Mouse (Mus musculus) stomach, embryonic 15.5 days (tissue): ENCODE results near the gene Glod4. TPM values are rescaled to one million over a fixed set of nuclear protein-coding genes. Genes with fewer than 3 reads are reported as not detected.

Experiments used
- ATAC-seq: fragments of 200-750 bp; cut with Nextera tagmentation; 2 replicates; pipeline ENCODE4 v1.8.0; 2017; ENCODE audit warnings: low read depth, moderate number of reproducible peaks, moderate TSS enrichment; ENCODE audit not compliant: insufficient read depth, low FRiP score
- H3K27ac ChIP-seq: fragments of 300-500 bp; sonication (generic); 2 replicates; pipeline ENCODE4 v1.5.1; 2015; ENCODE audit warnings: mild to moderate bottlenecking, inconsistent platforms
- H3K27me3 ChIP-seq: fragments of 300-500 bp; sonication (generic); replicated peaks from 2 replicates; pipeline ENCODE4 v1.6.1; 2015; ENCODE audit warnings: inconsistent platforms
- H3K36me3 ChIP-seq: fragments of 300-500 bp; sonication (generic); 2 replicates; pipeline ENCODE4 v1.6.1; 2015; ENCODE audit warnings: inconsistent platforms
- H3K4me1 ChIP-seq: fragments of 300-500 bp; sonication (generic); 2 replicates; pipeline ENCODE4 v1.6.1; 2015; ENCODE audit warnings: inconsistent platforms
- H3K4me2 ChIP-seq: fragments of 300-500 bp; sonication (generic); 2 replicates; pipeline ENCODE4 v1.6.1; 2015; ENCODE audit warnings: mild to moderate bottlenecking, inconsistent platforms
- H3K4me3 ChIP-seq: fragments of 300-500 bp; sonication (generic); replicated peaks from 2 replicates; pipeline ENCODE4 v1.5.1; 2015; ENCODE audit warnings: inconsistent platforms
- H3K9ac ChIP-seq: fragments of 300-500 bp; sonication (generic); 2 replicates; pipeline ENCODE4 v1.6.1; 2015; ENCODE audit warnings: inconsistent platforms
- H3K9me3 ChIP-seq: fragments of 300-500 bp; sonication (generic); 2 replicates; pipeline ENCODE4 v1.6.1; 2016; ENCODE audit warnings: inconsistent platforms
- WGBS: fragments of 180-500 bp; shearing (Covaris S2); methylation state at CpG from one replicate; pipeline ENCODE4 v1.1.7; 2015; 5-methylcytosine and 5-hydroxymethylcytosine counted together
- polyA plus RNA-seq: library from polyadenylated mRNA; unstranded; fragments of >200 nt; fragmentation: Nextera tagmentation; extraction: Ambion mirVana; gene quantifications from 2 replicates; pipeline ENCODE4 v1.2.1, GENCODE M21; 2015

Glod4 gene
- polyA plus RNA-seq, 1 experiment from 2014 or later = 119 TPM

DNA sequence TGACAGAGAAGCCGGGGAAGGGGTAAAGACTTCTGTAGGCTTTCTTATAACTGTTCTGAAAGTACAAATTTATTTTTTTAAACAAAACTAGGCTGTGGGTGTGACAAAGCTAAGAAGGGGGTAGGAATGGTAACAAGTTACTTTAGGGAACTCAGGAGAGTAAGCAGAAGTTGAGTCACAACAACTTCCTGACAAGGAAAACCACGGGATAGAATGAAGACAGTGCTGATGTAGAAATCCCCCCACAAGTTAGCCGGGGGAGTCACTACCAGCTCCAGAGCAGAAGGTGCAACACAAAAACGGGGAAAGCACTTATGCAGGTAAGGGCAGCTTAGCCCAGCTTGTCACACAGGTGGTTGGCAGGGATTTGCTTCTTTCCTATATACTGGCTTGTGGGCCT, 155.0 kb downstream of the Glod4 start:
- Histone ChIP-seq H3K27ac (no peak overlapping the region), H3K9ac (no peak overlapping the region), H3K9me3 (no peaks in the 10 kb centered on the region), H3K4me1 (no peaks in the 10 kb centered on the region), H3K36me3 (no peaks in the 10 kb centered on the region), H3K4me2 (no peak overlapping the region), H3K4me3 (no peak overlapping the region), H3K27me3 (no peaks in the 10 kb centered on the region)
- no peak for ATAC-seq
- 87% methylated on average over 4 of the region's 4 CpGs for WGBS

DNA sequence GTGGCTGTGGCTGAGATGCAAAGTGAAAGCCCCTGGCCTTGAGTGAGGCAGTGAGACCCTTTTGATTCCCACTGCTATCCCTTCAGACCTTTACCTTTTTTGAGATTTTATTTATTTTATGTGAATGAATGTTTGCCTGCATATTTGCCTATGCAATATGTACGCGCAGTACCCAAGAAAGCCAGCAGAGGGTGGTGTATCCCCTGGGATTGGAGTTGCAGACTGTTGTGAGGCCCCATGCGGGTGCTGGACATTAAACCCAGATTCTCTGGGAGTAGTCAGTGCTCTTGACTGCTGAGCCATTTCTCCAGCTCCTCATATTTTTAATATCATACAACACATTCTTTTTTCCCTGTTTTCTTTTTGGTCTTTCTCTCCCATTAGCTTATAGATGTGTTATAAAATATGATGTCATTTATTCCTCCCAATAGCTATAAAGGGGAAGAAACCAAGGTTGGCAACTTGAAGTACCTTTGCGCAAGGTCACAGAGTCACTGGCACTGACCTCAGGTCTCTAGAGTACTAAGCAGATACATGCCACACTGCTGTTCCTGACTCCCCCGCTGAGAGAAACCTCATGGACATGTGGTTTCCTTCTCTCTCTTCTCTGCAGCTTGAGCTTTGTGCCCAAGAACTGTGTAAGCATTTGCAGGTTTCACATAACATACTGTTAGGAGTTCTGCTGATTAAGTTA, 157.5 kb downstream of the Glod4 start:
- Histone ChIP-seq H3K36me3 (peaks cover under 1% of the 10 kb centered on the region; the same call in 1 of the 2 replicates), H3K27ac (no peak overlapping the region), H3K4me3 (no peak overlapping the region), H3K27me3 (no peaks in the 10 kb centered on the region), H3K4me2 (no peak overlapping the region), H3K9me3 (no peaks in the 10 kb centered on the region), H3K4me1 (no peaks in the 10 kb centered on the region), H3K9ac (no peak overlapping the region)
- ATAC-seq = no peak
- WGBS = 77% methylated on average over 5 of the region's 5 CpGs

DNA sequence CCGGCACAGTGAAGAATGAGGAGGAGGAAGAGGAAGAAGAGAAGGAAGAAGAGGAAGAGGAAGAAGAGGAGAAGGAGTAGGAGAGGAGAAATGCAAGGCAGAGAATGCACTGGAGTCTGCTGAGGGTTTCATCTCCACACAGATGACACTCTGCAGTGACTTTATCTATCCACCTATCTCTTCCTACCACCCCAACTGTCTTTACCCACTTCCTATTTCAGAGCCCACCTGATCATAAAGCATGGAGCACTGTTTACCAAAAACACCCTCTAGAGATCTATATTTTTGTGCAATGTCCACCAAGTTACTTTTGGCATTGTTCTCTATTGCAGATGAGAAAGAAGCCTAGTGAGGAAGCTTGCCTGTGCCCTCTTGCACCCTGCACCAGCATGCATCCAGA, 158.6 kb downstream of the Glod4 start:
- Histone ChIP-seq H3K36me3 (peaks cover 5% of the 10 kb centered on the region; the same call in 1 of the 2 replicates), H3K9ac (no peak overlapping the region), H3K4me3 (no peak overlapping the region), H3K4me1 (no peaks in the 10 kb centered on the region), H3K9me3 (no peaks in the 10 kb centered on the region), H3K27ac (no peak overlapping the region), H3K4me2 (no peak overlapping the region), H3K27me3 (no peaks in the 10 kb centered on the region)
- ATAC-seq = no peak
- 95% methylated on average over 1 of the region's 1 CpGs for WGBS

DNA sequence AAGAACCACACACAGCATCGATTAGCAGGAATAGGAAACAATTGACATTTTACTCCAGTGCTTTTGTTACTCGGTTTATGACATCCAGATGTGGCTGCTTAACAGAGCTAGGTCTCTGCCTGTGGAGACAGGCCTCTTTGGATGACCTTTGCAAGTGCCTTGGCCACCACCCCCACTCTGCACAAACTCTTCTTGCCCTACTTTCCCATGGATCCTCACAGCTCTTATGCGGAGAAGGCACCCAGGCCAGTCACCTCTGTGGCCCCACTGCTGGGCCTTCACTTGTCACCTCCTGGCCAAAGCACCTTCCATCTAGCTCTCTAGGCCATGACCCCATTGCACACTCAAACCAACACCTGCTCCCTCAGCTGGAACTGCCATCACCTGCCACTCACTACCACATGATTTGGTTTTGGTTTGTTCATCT, 159.6 kb downstream of the Glod4 start:
- no peak overlapping the region for H3K4me3 ChIP-seq
- H3K4me2 ChIP-seq = no peak overlapping the region
- no peak overlapping the region for H3K27ac ChIP-seq
- peaks cover 5% of the 10 kb centered on the region; the same call in 1 of the 2 replicates for H3K36me3 ChIP-seq
- ATAC-seq = no peak
- H3K4me1 ChIP-seq = no peaks in the 10 kb centered on the region
- H3K27me3 ChIP-seq = no peaks in the 10 kb centered on the region
- H3K9ac ChIP-seq = no peak overlapping the region
- 57% methylated on average over 3 of the region's 3 CpGs for WGBS
- H3K9me3 ChIP-seq = no peaks in the 10 kb centered on the region

DNA sequence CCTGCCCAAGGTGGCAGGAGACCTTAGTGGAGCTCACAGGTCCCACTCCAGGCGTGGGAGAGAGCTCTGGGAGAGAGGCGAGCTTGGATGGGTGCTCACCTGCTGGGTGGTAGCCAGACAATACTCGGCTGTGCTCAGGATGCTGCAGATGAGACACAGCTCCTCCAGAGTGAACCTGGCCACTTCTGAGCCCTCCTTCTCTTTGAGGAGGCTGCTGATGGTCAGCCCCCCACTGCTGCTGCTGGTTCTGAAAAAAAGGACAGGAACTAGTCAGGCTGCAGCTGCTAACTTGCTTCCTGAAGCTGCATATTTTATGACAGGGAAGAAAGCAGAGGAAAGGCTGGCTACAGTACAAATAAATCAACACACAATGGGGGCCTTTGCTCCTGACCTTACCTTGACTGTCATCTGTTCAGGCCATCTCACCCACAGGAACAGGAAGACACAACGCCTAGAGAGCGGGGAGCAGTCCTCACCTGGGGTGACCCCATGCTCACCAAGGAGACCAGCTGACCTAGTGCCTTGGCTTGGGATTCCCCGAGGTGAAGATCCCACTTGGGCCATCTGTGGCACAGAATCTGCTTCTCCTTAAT, 162.4 kb downstream of the Glod4 start:
- no peaks in the 10 kb centered on the region for H3K4me1 ChIP-seq
- H3K27ac ChIP-seq = no peak overlapping the region; the same call in 1 of the 2 replicates
- H3K9me3 ChIP-seq = no peaks in the 10 kb centered on the region
- ATAC-seq = no peak
- H3K36me3 ChIP-seq = peaks cover 5% of the 10 kb centered on the region; the same call in 1 of the 2 replicates
- H3K9ac ChIP-seq = no peak overlapping the region
- H3K4me2 ChIP-seq = no peak overlapping the region
- H3K27me3 ChIP-seq = no peaks in the 10 kb centered on the region
- 82% methylated on average over 6 of the region's 6 CpGs for WGBS
- no peak overlapping the region for H3K4me3 ChIP-seq

DNA sequence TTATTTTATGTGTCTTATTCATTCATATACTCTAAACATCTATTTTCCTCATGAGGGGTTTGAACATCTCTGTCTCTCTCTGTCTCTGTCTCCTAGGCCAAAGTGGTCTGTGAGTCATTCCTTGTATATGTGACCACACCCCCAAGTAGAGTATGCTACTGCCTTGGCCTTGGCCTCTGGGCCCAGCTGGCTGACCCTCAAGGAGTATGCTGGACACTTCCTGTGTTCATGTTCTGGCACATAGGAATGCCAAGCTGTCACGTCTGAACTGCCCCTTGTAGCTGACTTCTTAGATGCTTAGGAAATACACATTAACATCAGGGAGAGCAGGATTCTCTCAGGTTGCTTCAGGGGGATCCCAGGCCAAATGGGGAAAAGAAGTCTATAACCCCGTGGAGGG, 163.2 kb downstream of the Glod4 start:
- peaks cover 5% of the 10 kb centered on the region; the same call in 1 of the 2 replicates for H3K36me3 ChIP-seq
- H3K4me2 ChIP-seq = no peak overlapping the region
- WGBS = 54% methylated on average over 2 of the region's 2 CpGs
- H3K27me3 ChIP-seq = no peaks in the 10 kb centered on the region
- H3K4me3 ChIP-seq = no peak overlapping the region
- no peak overlapping the region for H3K27ac ChIP-seq
- ATAC-seq = no peak
- no peaks in the 10 kb centered on the region for H3K4me1 ChIP-seq
- no peaks in the 10 kb centered on the region for H3K9me3 ChIP-seq
- H3K9ac ChIP-seq = no peak overlapping the region

DNA sequence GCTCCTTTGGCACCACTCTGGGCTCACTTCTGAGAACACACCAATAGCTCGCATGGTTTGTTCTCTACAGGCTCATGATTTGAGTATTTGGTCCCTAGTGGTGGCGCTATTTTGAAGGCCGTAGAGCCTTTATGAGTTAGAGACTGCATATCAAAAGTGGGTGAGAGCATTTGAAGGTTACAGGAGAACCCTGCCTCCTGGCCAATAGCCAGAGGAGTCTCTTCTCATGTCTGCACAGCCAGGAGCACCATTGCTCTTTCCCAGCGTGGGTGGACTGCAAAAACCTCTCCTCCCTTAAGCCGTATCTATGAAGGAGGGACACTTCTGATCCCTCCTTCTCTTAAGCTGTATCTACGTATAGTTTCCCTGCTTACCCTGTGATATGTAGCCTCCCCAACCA, 166.2 kb downstream of the Glod4 start:
- H3K27ac ChIP-seq = no peak overlapping the region
- H3K4me3 ChIP-seq = no peak overlapping the region
- no peak for ATAC-seq
- H3K4me1 ChIP-seq = no peaks in the 10 kb centered on the region; the same call in 1 of the 2 replicates
- H3K27me3 ChIP-seq = no peaks in the 10 kb centered on the region
- no peak overlapping the region for H3K9ac ChIP-seq
- WGBS = 85% methylated on average over 6 of the region's 6 CpGs
- peaks cover 5% of the 10 kb centered on the region; the same call in 1 of the 2 replicates for H3K36me3 ChIP-seq
- H3K9me3 ChIP-seq = no peaks in the 10 kb centered on the region
- no peak overlapping the region for H3K4me2 ChIP-seq

DNA sequence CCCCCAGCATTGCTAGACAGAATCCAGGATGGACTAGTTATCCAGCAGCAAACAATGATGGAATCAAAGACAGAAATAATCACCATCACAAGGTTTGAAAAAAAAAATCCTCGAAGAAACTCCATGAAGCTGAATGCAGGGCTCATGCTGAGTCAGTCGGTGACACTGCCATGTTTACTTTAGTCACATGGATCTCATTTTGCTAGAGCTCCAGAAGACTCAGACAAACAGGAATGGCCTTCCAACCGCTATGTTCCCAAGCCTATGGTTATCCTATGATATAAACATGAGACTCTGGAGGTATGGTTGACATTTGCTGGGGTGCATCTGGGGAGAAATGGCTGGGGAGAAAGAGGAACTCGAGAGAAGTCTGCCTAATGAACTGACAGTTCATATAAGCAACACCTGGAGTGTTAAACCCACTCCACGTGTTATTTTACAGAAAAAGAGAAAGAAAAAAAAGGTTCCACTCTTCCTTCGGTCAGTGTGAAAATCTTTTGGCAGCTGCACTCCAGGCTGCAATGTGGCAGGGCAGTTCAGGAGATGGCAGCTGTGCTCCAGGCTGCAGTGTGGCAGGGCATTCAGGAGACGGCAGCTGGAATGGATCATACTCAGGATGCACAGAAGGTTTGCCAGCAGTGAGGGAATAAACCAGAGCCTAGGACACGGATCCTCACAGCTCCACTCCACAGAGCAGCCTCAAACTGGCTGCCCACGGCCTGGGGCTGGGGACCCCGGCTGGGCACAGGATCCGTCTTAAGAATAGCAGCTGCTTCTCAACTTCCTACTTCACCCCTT, 169.0 kb downstream of the Glod4 start:
- Histone ChIP-seq H3K36me3 (no peaks in the 10 kb centered on the region), H3K9me3 (no peaks in the 10 kb centered on the region), H3K9ac (no peak overlapping the region), H3K4me3 (no peak overlapping the region), H3K4me1 (no peaks in the 10 kb centered on the region; the same call in 1 of the 2 replicates), H3K4me2 (no peak overlapping the region), H3K27ac (peak overlapping the region; percentile 55; the same call in 1 of the 2 replicates), H3K27me3 (no peaks in the 10 kb centered on the region)
- 33% methylated on average over 11 of the region's 11 CpGs for whole genome bisulfite sequencing
- no peak for ATAC-seq

Other genes with a start within 250 kb of the Glod4 start
- gene 1700016K19Rik, start 243.8 kb downstream of the Glod4 start, polyA plus RNA-seq = 3.0 and 3.7 TPM in 2 replicates
- 53.8 and 54.0 TPM in 2 replicates for gene Rflnb, start 215.9 kb downstream of the Glod4 start, polyA plus RNA-seq
- 39.7 and 43.8 TPM in 2 replicates for gene Vps53, start 64.1 kb downstream of the Glod4 start, polyA plus RNA-seq
- 82.0 and 100 TPM in 2 replicates for gene Fam57a, start 64.1 kb downstream of the Glod4 start, polyA plus RNA-seq
- 0.90 and 1.5 TPM in 2 replicates for gene Dbil5, start 26.1 kb downstream of the Glod4 start, polyA plus RNA-seq
- 27.9 and 29.8 TPM in 2 replicates for gene Gemin4, start 26.1 kb downstream of the Glod4 start, polyA plus RNA-seq
- 24.7 and 25.8 TPM in 2 replicates for gene Mrm3, start within 50 bp of the Glod4 start, polyA plus RNA-seq
- gene Nxn, start 155.4 kb upstream of the Glod4 start, polyA plus RNA-seq = 35.1 and 37.9 TPM in 2 replicates
- gene Timm22, start 163.2 kb upstream of the Glod4 start, polyA plus RNA-seq = 92.5 and 96.5 TPM in 2 replicates